Mouse (Mus musculus) heart, embryonic 14.5 days (tissue): ENCODE results near the gene Apoc4. TPM values are rescaled to one million over a fixed set of nuclear protein-coding genes. Genes with fewer than 3 reads are reported as not detected.

Experiments
- ATAC-seq: fragments of 200-750 bp; cut with Nextera tagmentation; 2 replicates; pipeline ENCODE4 v1.8.0; 2017; ENCODE audit warnings: low read depth, moderate TSS enrichment; ENCODE audit not compliant: insufficient number of reproducible peaks, insufficient read depth, low FRiP score
- H3K27ac ChIP-seq, 2 experiments: fragments of 200-500 bp in 1 of 2; fragments of 300-500 bp in 1 of 2; sonication (generic) in 1 of 2; replicated peaks in 1 of 2; 2 replicates each; pipeline ENCODE4 v1.5.1; 2012 to 2014; ENCODE audit warnings: low read depth in 2 of 2, low read length in 2 of 2, control low read depth in 1 of 2, mild to moderate bottlenecking in 1 of 2, mixed read lengths in 1 of 2; ENCODE audit not compliant: control insufficient read depth in 1 of 2, insufficient read depth in 1 of 2
- H3K27me3 ChIP-seq: fragments of 300-500 bp; sonication (generic); 2 replicates; pipeline ENCODE4 v1.6.1; 2014; ENCODE audit warnings: mild to moderate bottlenecking, low read length, control low read depth; ENCODE audit not compliant: control insufficient read depth, insufficient read depth
- H3K36me3 ChIP-seq: fragments of 300-500 bp; sonication (generic); 2 replicates; pipeline ENCODE4 v1.6.1; 2014; ENCODE audit warnings: mild to moderate bottlenecking, control low read depth, low read length, mixed read lengths; ENCODE audit not compliant: control insufficient read depth, insufficient read depth
- H3K4me1 ChIP-seq, 2 experiments: fragments of 200-500 bp in 1 of 2; fragments of 300-500 bp in 1 of 2; sonication (generic) in 1 of 2; 2 replicates each; pipeline ENCODE4 v1.6.1; 2012 to 2014; ENCODE audit warnings: low read length in 2 of 2, control low read depth in 1 of 2, mixed read lengths in 1 of 2; ENCODE audit not compliant: control insufficient read depth in 2 of 2, insufficient read depth in 2 of 2
- H3K4me2 ChIP-seq: fragments of 300-500 bp; sonication (generic); 2 replicates; pipeline ENCODE4 v1.6.1; 2014; ENCODE audit warnings: mild to moderate bottlenecking, low read length
- H3K4me3 ChIP-seq, 2 experiments: fragments of 200-500 bp in 1 of 2; fragments of 300-500 bp in 1 of 2; sonication (generic) in 1 of 2; 2 replicates each; pipeline ENCODE4 v1.5.1; 2012 to 2014; ENCODE audit warnings: low read length in 2 of 2, mild to moderate bottlenecking in 2 of 2, control low read depth in 1 of 2, low read depth in 1 of 2, moderate library complexity in 1 of 2; ENCODE audit not compliant: control insufficient read depth in 1 of 2, insufficient read depth in 1 of 2
- H3K9ac ChIP-seq: fragments of 300-500 bp; sonication (generic); 2 replicates; pipeline ENCODE4 v1.6.1; 2014; ENCODE audit warnings: mild to moderate bottlenecking, low read length
- H3K9me3 ChIP-seq: fragments of 300-500 bp; sonication (generic); 2 replicates; pipeline ENCODE4 v1.6.1; 2016; ENCODE audit warnings: low read length, control low read depth; ENCODE audit not compliant: control insufficient read depth
- WGBS: fragments of 180-500 bp; shearing (Covaris S2); extraction: QIAGEN DNeasy Blood & Tissue Kit; methylation state at CpG from one replicate; pipeline ENCODE4 v1.1.7; 2014; 5-methylcytosine and 5-hydroxymethylcytosine counted together
- polyA plus RNA-seq: library from polyadenylated mRNA; unstranded; fragments of >200 nt; fragmentation: Nextera tagmentation; extraction: Ambion mirVana; gene quantifications from 2 replicates; pipeline ENCODE4 v1.2.1, GENCODE M21; 2014

Gene Apoc4
- polyA plus RNA-seq, 1 experiment from 2014 or later: 0.31 TPM

DNA sequence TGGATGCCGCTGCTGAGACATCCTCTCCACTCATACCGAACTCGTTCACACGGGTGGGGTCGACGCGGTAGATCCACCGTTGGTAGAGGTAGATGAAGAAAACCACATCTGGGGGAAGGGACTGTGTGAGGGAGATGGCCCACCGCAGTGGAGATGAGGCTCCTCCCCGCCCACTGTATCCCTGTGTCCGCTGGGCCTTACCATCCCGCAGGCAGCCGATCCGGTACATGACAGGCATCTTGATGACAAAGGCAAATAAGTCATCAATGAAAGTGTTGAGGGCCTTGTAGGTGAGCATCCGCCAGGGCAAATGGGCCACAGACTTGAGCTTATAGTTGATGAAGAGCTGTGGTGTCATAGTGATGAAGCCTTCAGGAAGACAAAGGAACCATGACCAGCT, 47.4 kb downstream of the Apoc4 start:
- no peak for ATAC-seq
- H3K36me3 ChIP-seq: peaks cover 71% of the 10 kb centered on the region

GRCm38 (mm10) chr7:19633197-19633596, 48.1 kb downstream of the Apoc4 start:
- H3K36me3 ChIP-seq: peaks cover 64% of the 10 kb centered on the region
- no peak for ATAC-seq
- WGBS: 86% methylated on average over 17 of the region's 17 CpGs
- no peak overlapping the region for H3K4me3 ChIP-seq
- no peak overlapping the region for H3K27ac ChIP-seq
- peaks cover under 1 to 5% of the 10 kb centered on the region in 2 experiments; a peak in 2 of 4 replicates for H3K4me1 ChIP-seq
- no peak overlapping the region for H3K9ac ChIP-seq
- no peaks in the 10 kb centered on the region for H3K9me3 ChIP-seq
- H3K27me3 ChIP-seq: no peaks in the 10 kb centered on the region
- H3K4me2 ChIP-seq: no peak overlapping the region

More for the DNA sequence above, 47.4 kb downstream of the Apoc4 start:
- Histone ChIP-seq H3K4me1 (peaks cover 0 to 5% of the 10 kb centered on the region in 2 experiments; a peak in 1 of 4 replicates), H3K27me3 (no peaks in the 10 kb centered on the region), H3K4me2 (no peak overlapping the region), H3K9ac (no peak overlapping the region), H3K27ac (no peak overlapping the region), H3K9me3 (no peaks in the 10 kb centered on the region), H3K4me3 (no peak overlapping the region)
- WGBS: 88% methylated on average over 15 of the region's 15 CpGs

DNA sequence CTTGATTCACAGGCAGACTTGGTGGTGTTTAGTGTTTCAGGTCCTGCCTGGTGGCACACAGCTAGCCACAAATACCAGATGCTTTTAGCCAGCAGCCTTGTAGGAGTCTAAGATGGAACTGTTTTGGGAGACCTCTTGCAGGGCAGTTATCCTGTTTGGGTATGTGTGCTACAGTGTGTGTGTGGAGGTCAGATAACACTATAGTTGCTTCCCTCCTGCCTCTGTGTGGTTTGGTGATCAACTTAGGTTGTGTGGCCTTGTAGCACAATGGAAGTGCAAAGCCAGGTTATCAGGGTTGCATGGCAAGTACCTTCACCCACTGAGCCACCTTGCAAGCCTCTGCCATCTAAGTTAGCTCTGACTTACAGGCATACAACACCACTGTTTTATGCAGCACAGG, 48.6 kb downstream of the Apoc4 start:
- Histone ChIP-seq H3K4me3 (no peak overlapping the region), H3K27ac (no peak overlapping the region), H3K4me2 (no peak overlapping the region), H3K36me3 (peaks cover 60% of the 10 kb centered on the region), H3K27me3 (no peaks in the 10 kb centered on the region), H3K4me1 (peaks cover 2 to 5% of the 10 kb centered on the region in 2 experiments; a peak in 2 of 4 replicates), H3K9me3 (no peaks in the 10 kb centered on the region), H3K9ac (no peak overlapping the region)
- no peak for ATAC-seq

- no peak overlapping the region for H3K9ac ChIP-seq
- H3K4me3 ChIP-seq: no peak overlapping the region
- H3K4me1 ChIP-seq: peaks cover 2 to 5% of the 10 kb centered on the region in 2 experiments; a peak in 2 of 4 replicates
- no peaks in the 10 kb centered on the region for H3K27me3 ChIP-seq
- peaks cover 55% of the 10 kb centered on the region for H3K36me3 ChIP-seq
- no peaks in the 10 kb centered on the region for H3K9me3 ChIP-seq
- H3K27ac ChIP-seq: no peak overlapping the region
- H3K4me2 ChIP-seq: no peak overlapping the region
- no peak for ATAC-seq
Measured at GRCm38 (mm10) chr7:19632275-19632674, 49.0 kb downstream of the Apoc4 start.

DNA sequence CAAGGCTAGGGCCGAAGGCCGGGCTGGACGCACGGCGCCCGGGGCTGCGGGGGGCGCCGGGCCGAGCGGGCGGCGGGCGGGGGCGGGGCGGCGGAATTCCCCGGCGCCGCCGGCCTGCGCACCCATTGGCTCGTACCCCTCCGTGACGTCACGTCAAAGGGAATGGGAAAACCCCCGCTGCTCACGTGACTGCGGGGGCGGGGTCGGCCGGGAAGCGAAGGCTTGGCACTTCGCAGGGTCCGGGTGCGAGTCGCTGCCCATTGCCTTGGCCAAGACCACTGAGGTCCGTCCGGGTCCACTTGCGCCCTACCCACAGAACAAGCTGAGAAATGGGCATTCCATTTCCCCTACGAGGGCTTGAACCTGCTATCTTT, 51.9 kb downstream of the Apoc4 start, which contains the start of gene Relb:
Gene Relb, minus strand, starts transcription at position 78 of the 374 bp plus-strand sequence.
- Histone ChIP-seq H3K4me2 (peak within 1 kb of the TSS; percentile 96), H3K27me3 (no peaks in the 10 kb centered on the region), H3K36me3 (peaks cover 26% of the 10 kb centered on the region), H3K4me1 (peaks cover 0 to 2% of the 10 kb centered on the region in 2 experiments; a peak in 1 of 4 replicates), H3K9ac (peak within 1 kb of the TSS; percentile 72), H3K27ac (peak within 1 kb of the TSS; percentile 86 to 92), H3K4me3 (peak within 1 kb of the TSS; percentile 83 to 88), H3K9me3 (no peaks in the 10 kb centered on the region)
- ATAC-seq: peak; percentile 69; the same call in 1 of the 2 replicates
- WGBS: under 1% methylated on average over 39 of the region's 41 CpGs

DNA sequence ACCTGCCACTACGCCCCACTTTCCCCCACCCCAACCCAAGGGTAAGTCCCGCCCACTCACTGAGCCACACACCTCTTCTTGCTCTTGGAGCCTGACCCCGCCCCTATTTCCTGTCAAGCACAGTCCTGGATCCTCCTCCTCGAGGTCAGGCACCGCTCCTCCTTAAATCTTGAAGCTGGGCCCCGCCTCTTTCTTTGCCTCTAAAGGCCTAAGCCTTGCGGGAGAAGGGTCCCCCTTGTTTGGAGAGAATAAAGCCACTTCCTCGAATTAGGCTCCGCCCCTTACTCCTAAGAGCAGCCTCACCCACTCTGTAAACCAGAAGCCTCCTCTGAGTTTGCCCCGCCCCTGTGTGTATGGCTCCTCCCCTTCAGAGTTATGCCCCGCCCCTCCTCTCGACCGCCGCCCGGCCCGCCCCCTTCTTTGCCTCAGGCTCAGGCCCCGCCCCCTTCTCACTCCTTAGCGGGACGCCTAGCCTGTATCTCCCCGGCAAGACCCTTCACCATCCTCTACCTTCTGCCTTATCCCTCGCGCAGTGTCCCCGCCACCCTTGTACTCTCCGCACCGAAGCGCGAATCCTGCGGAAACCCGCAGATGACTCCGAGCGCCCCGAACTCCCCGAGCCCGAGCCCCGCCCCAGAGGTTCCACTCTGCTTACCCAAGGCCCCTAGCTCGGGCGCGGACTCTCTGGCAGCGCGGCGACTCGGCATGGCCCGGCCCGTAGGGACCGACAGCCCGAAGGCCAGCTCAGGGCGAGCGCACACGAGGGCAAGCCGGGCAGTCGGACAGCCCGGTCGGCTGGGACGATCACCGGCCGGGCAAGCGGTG, 52.5 kb downstream of the Apoc4 start:
- Histone ChIP-seq H3K36me3 (peaks cover 20% of the 10 kb centered on the region), H3K27me3 (no peaks in the 10 kb centered on the region), H3K27ac (peak overlapping the region; percentile 86 to 92), H3K4me2 (peak overlapping the region; percentile 96), H3K9ac (peak overlapping the region; percentile 72), H3K9me3 (no peaks in the 10 kb centered on the region), H3K4me3 (peak overlapping the region; percentile 83 to 88), H3K4me1 (peaks cover 0 to 2% of the 10 kb centered on the region in 2 experiments; a peak in 1 of 4 replicates)
- 1% methylated on average over 50 of the region's 57 CpGs for WGBS
- peak; percentile 84 for ATAC-seq

GRCm38 (mm10) chr7:19628192-19628535, 53.1 kb downstream of the Apoc4 start:
- Histone ChIP-seq H3K4me1 (peaks cover 0 to 2% of the 10 kb centered on the region in 2 experiments; a peak in 1 of 4 replicates), H3K27ac (peak overlapping the region; percentile 60 to 92), H3K36me3 (peaks cover 14% of the 10 kb centered on the region), H3K27me3 (no peaks in the 10 kb centered on the region), H3K9ac (no peak overlapping the region; the same call in 1 of the 2 replicates), H3K4me3 (peak overlapping the region; percentile 83 to 88), H3K9me3 (no peaks in the 10 kb centered on the region), H3K4me2 (peak overlapping the region; percentile 96)
- no peak for ATAC-seq
- WGBS: 13% methylated on average over 17 of the region's 17 CpGs
